Mouse (Mus musculus): ENCODE measurements around the gene Macf1. TPM values are rescaled to one million over a fixed set of nuclear protein-coding genes. Genes with fewer than 3 reads are reported as not detected.

The Macf1 gene
- polyA plus RNA-seq, 1 experiment: 142 TPM

DNA sequence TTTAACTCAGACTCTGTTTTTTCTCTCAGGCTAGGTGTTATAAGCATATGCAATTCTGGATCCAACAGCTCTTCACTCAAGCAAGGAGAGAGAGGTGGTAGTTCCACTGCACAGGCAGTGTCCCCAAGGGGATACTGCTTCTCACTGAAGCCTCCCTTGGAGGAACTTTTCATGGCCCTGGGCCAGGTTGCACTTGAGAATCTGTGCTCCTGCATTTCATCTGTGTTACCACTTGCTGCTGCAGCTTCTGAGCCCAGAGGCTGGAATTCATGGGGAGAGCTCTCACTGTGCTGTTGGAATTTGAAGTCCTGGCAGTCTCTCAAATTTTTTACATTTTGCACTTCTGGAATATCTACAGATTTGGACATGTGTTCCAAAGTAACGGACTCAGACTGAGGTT lies 274.4 kb downstream of the Macf1 start:
- Histone ChIP-seq H3K36me3 (ENCODE audit: control insufficient read depth, insufficient read depth, low read length) (peaks cover 2% of the 10 kb centered on the region; the same call in 1 of the 2 replicates), H3K27me3 (ENCODE audit: control insufficient read depth, insufficient read depth, low read length) (no peaks in the 10 kb centered on the region), H3K27ac (ENCODE audit: insufficient read depth, low read length) (no peak overlapping the region), H3K4me1 (ENCODE audit: control insufficient read depth, insufficient read depth, insufficient read length) (peaks cover 9% of the 10 kb centered on the region), H3K4me3 (ENCODE audit: extremely low read depth, insufficient read depth, insufficient read length) (no peak overlapping the region)
- WGBS: 86% methylated on average over 1 of the region's 1 CpGs
- DNase-seq (ENCODE audit: low read depth in 1 of 2, low spot score in 2 of 2): no peak
- no peak for TF ChIP-seq POLR2A (IDR thresholded peaks at IDR 0.05; ENCODE audit: low read depth, low read length)
- TF ChIP-seq CTCF (IDR thresholded peaks at IDR 0.05; ENCODE audit: extremely low read depth, insufficient read depth, insufficient read length, insufficient replicate concordance): no peak

- no peak for DNase-seq (ENCODE audit: low read depth in 1 of 2, low spot score in 2 of 2)
- Histone ChIP-seq H3K4me1 (ENCODE audit: control insufficient read depth, insufficient read depth, insufficient read length) (peaks cover 9% of the 10 kb centered on the region), H3K27me3 (ENCODE audit: control insufficient read depth, insufficient read depth, low read length) (no peaks in the 10 kb centered on the region), H3K27ac (ENCODE audit: insufficient read depth, low read length) (no peak overlapping the region), H3K4me3 (ENCODE audit: extremely low read depth, insufficient read depth, insufficient read length) (no peak overlapping the region), H3K36me3 (ENCODE audit: control insufficient read depth, insufficient read depth, low read length) (peaks cover 2% of the 10 kb centered on the region; the same call in 1 of the 2 replicates)
- 93% methylated on average over 3 of the region's 3 CpGs for WGBS
- TF ChIP-seq CTCF (IDR thresholded peaks at IDR 0.05; ENCODE audit: extremely low read depth, insufficient read depth, insufficient read length, insufficient replicate concordance) (no peak), POLR2A (IDR thresholded peaks at IDR 0.05; ENCODE audit: low read depth, low read length) (no peak)
These were observed 275.0 kb downstream of the Macf1 start for GRCm38 (mm10) chr4:123409034-123409692.

GRCm38 (mm10) chr4:123407792-123408191 lies 276.4 kb downstream of the Macf1 start:
- no peak overlapping the region for H3K4me3 ChIP-seq (ENCODE audit: extremely low read depth, insufficient read depth, insufficient read length)
- no peak for DNase-seq (ENCODE audit: low read depth in 1 of 2, low spot score in 2 of 2)
- H3K4me1 ChIP-seq (ENCODE audit: control insufficient read depth, insufficient read depth, insufficient read length): peaks cover 9% of the 10 kb centered on the region
- 81% methylated on average over 6 of the region's 6 CpGs for WGBS
- H3K27ac ChIP-seq (ENCODE audit: insufficient read depth, low read length): no peak overlapping the region
- H3K27me3 ChIP-seq (ENCODE audit: control insufficient read depth, insufficient read depth, low read length): no peaks in the 10 kb centered on the region
- H3K36me3 ChIP-seq (ENCODE audit: control insufficient read depth, insufficient read depth, low read length): peaks cover 2% of the 10 kb centered on the region; the same call in 1 of the 2 replicates
- no peak for TF ChIP-seq CTCF (IDR thresholded peaks at IDR 0.05; ENCODE audit: extremely low read depth, insufficient read depth, insufficient read length, insufficient replicate concordance)
- no peak for TF ChIP-seq POLR2A (IDR thresholded peaks at IDR 0.05; ENCODE audit: low read depth, low read length)

DNA sequence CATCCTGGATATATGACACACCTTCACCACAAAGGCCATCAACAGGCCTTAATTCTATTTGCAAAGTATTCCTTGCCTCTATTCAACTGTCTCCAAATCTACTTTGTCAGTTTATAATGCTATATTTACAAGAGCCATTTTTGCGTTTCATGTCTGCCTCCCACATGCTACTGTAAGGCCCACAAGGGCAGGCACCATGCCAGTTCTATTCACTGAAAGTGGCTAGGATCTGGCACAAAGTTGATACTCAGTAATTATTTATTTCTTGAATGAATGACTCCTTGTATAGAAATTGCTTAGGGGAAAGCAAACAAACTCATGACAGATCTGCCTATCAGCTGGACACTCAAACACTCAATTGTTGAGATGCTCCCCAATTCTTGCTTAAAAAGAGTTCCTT lies 280.1 kb downstream of the Macf1 start:
- peaks cover 12% of the 10 kb centered on the region for H3K36me3 ChIP-seq (ENCODE audit: control insufficient read depth, insufficient read depth, low read length)
- no peak overlapping the region for H3K27ac ChIP-seq (ENCODE audit: insufficient read depth, low read length)
- DNase-seq (ENCODE audit: low read depth in 1 of 2, low spot score in 2 of 2): no peak
- no peaks in the 10 kb centered on the region for H3K4me1 ChIP-seq (ENCODE audit: control insufficient read depth, insufficient read depth, insufficient read length)
- no peaks in the 10 kb centered on the region for H3K27me3 ChIP-seq (ENCODE audit: control insufficient read depth, insufficient read depth, low read length)
- no peak overlapping the region for H3K4me3 ChIP-seq (ENCODE audit: extremely low read depth, insufficient read depth, insufficient read length)
- WGBS: 80% methylated on average over 1 of the region's 1 CpGs
- TF ChIP-seq POLR2A (IDR thresholded peaks at IDR 0.05; ENCODE audit: low read depth, low read length) (no peak), CTCF (IDR thresholded peaks at IDR 0.05; ENCODE audit: extremely low read depth, insufficient read depth, insufficient read length, insufficient replicate concordance) (no peak)

DNA sequence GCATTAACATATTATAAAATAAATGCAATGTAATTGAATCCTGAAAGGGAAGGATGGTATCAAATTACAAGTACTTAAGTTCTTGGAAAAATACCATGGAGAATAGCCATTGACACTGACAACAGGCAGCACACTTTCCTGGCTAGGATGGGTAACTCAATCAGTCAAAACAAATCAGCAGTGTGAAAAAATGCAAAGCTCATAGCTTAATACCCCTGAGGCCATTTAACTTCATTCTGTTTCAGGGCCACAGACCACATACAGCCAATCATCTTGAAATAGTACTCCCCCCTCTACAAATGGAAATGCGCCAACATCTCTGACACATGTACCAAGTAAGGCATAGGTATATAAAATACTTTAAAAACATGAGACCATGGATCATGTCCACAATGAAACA lies 281.9 kb downstream of the Macf1 start:
- Histone ChIP-seq H3K36me3 (ENCODE audit: control insufficient read depth, insufficient read depth, low read length) (peaks cover 23% of the 10 kb centered on the region), H3K4me3 (ENCODE audit: extremely low read depth, insufficient read depth, insufficient read length) (no peak overlapping the region), H3K27ac (ENCODE audit: insufficient read depth, low read length) (no peak overlapping the region), H3K27me3 (ENCODE audit: control insufficient read depth, insufficient read depth, low read length) (no peaks in the 10 kb centered on the region), H3K4me1 (ENCODE audit: control insufficient read depth, insufficient read depth, insufficient read length) (no peaks in the 10 kb centered on the region)
- DNase-seq (ENCODE audit: low read depth in 1 of 2, low spot score in 2 of 2): no peak
- TF ChIP-seq POLR2A (IDR thresholded peaks at IDR 0.05; ENCODE audit: low read depth, low read length) (no peak), CTCF (IDR thresholded peaks at IDR 0.05; ENCODE audit: extremely low read depth, insufficient read depth, insufficient read length, insufficient replicate concordance) (no peak)
- 96% methylated on average over 1 of the region's 1 CpGs for WGBS

- Histone ChIP-seq H3K27me3 (ENCODE audit: control insufficient read depth, insufficient read depth, low read length) (no peaks in the 10 kb centered on the region), H3K36me3 (ENCODE audit: control insufficient read depth, insufficient read depth, low read length) (peaks cover 27% of the 10 kb centered on the region), H3K27ac (ENCODE audit: insufficient read depth, low read length) (no peak overlapping the region), H3K4me1 (ENCODE audit: control insufficient read depth, insufficient read depth, insufficient read length) (no peaks in the 10 kb centered on the region), H3K4me3 (ENCODE audit: extremely low read depth, insufficient read depth, insufficient read length) (no peak overlapping the region)
- no peak for DNase-seq (ENCODE audit: low read depth in 1 of 2, low spot score in 2 of 2)
- WGBS: 91% methylated on average over 3 of the region's 3 CpGs
- TF ChIP-seq CTCF (IDR thresholded peaks at IDR 0.05; ENCODE audit: extremely low read depth, insufficient read depth, insufficient read length, insufficient replicate concordance) (no peak), POLR2A (IDR thresholded peaks at IDR 0.05; ENCODE audit: low read depth, low read length) (no peak)
These were observed 282.9 kb downstream of the Macf1 start for GRCm38 (mm10) chr4:123401265-123401664.
